Mouse (Mus musculus) testis, postnatal 14 days (tissue): Measurements from ENCODE around the gene Foxd1.

Experiments
- DNase-seq: peaks from one replicate; pipeline ENCODE4 v3.0.0; 2021; ENCODE audit warnings: low spot score

The Foxd1 gene

DNA sequence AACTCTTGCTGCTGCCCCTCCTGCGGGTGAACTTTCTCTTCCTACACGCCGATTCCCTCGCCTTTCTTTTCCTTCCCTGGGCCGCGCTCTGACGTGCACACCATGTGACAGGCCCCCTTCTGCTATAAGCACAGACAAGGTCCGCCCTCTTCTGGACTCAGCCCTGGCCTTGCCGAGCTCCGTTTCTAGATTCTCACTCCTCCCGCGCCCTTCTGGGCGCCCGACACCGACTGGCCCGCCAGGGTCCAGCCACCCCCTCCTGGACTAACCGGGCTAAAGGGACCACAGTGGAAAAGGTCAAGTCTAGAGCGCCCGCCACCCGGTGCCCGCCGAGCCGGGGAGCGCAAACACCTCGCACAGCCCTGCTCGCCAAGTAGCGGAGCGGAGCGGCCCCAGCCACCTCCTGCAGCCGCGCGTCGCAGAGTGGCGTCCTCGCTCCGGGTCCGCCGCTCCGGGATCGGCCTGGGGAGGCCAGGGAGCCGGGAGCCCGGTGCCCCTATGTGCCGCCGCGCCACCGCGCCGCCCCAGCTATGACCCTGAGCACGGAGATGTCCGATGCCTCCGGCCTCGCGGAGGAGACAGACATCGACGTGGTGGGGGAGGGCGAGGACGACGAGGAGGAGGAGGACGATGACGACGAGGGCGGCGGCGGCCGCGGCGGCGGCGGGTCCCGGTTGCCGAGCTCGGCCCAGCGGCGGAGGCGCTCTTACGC lies at the start of gene Foxd1:
Gene Foxd1, plus strand, starts transcription at position 153 of the 712 bp plus-strand sequence.
- DNase-seq: peak; percentile 39

DNA sequence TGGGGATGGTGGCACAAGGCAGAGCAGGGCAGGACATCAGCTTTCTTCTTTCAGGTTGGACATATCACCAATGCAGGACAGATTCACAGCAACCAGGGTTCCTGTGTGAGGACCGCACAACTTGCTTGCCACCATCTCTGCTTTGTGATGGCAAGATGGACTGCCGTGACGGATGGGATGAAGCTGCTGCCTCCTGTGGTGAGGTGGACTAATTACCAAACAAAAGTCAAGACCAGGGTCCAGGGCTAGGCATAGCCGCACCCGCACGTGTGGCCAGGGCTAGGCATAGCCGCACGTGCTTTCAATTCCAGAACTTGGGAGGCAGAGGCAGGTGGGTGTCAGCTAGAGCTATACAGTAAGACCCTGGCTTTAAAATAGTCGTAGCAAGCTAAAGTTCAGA lies 48.8 kb upstream of the Foxd1 start:
- DNase-seq: no peak

DNA sequence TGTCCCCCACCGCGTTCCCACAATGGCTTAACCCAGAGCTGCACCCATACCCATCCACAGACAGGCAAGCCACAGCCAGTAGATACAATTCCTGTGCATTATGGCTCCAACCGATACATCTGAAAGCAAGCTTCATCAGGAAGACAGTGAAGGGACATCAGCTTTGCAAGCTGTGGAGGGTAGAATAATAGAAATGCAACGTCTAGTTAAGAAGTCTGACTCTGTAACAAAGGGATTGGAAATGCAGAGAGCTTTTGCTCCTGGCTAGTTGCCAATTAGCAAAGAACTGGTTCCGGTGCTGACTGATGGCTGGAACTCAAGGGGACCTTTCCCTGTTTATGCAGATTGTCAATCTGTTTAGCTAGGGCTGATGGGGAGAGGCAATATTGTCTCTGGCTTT lies 47.6 kb upstream of the Foxd1 start:
- DNase-seq: no peak

DNA sequence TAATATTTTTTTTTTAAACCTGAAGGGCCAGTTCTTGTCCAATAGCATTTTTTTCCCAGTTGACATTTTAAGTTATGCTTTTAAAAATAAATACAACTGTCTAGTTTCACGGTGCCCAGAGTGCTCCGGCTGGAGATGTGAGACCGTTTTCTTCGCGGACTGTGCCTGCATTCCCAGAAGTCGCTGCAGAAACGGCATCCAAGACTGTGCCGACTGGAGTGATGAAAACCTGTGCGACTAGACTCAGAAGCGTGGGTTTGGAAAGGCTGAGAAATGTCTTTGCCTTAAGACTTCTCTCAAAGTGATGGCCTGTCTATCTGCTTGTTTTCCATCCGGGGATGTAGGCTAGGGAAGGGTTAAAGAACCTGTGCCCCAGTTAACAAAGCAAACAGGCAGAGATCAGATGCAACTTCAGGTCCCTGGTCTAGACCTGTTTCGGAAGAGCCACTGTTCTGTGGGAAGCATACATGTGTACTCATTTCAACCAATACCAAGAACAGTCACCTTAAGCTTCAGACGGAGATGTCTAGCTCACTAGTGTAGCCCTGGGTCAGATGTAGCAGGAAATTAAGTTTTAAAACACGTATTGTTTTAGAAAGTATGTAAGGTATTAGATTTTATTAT lies 47.1 kb upstream of the Foxd1 start:
- DNase-seq: no peak

DNA sequence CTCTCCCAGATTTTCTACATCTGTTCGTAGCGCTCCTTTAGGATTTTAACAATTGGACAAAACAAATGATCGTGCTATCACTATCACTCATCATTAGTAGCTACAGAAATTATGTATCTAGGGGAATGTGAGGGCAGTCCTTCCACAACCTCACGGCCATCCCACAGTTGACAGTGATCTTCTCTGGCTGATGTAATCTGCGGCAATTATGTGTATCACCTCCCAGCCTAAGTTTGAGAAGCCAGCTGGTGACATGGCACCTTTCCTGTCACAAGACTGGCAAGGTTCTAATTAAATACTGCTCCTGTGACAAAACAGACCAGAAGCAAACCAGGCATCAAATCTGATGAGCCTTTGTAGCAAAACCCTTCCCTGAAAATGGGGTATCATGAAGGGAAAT lies 46.0 kb upstream of the Foxd1 start:
- DNase-seq: no peak

DNA sequence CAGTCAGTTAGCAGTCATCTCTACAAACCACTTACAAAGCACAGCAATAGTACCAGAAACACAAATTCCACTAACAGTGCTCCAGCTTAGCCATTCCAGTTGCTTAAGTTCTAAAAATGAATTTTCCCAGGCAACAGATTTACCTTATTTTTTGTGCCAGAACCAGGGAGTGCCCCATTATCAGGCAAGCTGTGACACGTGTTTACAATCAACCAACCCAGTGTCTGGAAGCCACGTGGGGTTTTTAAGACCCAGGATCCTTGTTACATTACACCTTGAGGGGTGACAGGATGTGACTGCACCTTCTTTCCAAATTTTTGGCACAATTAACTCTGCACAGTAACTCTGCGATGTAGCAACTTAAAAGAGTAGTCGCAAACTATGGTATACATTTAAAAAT lies 45.3 kb upstream of the Foxd1 start:
- no peak for DNase-seq

DNA sequence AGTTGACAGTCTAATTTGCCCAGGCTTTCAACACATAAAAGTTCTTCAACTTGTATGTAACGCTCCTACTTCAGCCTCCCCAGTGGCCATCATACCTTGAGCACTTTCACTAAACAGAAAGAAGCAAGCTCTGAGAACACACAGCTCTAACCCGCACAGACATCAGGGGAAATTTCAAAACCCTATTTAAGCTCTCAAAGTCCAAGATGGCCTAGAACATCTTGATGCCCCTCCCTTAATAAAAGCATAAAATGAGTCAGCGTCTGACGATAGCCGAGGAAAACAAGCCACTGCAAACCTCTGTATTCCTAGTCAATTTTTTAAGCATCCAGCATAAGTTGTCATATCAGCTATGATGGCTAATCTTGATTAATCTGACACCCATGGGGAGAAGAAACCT lies 42.4 kb upstream of the Foxd1 start:
- DNase-seq: no peak

DNA sequence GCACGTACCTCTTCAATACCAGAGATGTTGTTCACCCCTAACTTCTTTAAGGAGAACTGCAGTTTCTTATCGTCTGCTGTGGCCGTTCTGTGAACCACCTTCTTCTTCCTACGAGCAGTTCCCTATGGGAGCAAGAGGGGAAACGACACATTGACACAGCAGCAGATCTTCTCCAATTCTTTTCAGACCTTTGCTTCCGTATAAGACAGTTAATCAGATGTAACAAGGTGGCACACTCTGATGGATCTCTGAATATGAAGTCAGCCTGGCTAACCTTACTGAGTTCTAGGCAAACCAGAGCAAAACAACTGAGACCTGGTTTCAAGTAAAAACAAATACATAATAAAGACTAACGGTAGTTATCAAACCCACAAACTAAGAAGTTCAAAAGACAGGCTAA lies 40.4 kb upstream of the Foxd1 start:
- no peak for DNase-seq

DNA sequence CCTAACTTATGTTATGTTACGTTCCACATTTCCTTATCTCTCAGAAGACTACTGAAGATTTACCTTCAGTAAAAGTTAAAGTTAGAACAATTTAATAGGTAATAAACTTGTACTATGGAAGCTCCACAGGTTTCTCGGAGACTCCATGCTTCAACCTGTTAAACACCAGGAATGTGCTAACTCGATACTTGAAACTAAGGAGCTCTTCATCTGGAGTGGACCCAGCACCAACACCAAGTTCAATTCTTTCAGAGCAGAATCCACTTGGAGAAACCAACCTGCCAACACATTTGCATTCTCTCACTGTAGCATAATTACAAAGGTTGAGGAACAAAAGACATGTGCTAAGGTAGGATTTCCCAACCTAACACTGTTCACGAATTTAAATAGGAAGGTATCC lies 38.9 kb upstream of the Foxd1 start:
- DNase-seq: no peak

DNA sequence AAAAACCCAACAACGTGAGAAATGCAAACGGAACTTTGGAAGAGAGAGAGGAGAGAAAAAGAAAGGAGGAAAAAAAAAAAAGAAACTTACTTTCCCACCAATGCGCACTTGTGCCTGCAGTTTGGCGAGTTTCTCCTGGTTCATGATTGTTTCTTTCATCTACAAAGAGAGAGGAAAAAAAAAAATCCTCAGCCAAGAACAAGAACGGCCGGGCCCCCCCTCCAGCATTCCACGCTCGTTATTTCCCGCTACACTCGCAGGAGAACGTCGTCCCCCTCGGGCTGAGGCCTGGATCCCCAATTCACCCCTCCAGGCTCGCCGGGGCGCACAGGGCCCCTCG lies 37.9 kb upstream of the Foxd1 start:
- no peak for DNase-seq

DNA sequence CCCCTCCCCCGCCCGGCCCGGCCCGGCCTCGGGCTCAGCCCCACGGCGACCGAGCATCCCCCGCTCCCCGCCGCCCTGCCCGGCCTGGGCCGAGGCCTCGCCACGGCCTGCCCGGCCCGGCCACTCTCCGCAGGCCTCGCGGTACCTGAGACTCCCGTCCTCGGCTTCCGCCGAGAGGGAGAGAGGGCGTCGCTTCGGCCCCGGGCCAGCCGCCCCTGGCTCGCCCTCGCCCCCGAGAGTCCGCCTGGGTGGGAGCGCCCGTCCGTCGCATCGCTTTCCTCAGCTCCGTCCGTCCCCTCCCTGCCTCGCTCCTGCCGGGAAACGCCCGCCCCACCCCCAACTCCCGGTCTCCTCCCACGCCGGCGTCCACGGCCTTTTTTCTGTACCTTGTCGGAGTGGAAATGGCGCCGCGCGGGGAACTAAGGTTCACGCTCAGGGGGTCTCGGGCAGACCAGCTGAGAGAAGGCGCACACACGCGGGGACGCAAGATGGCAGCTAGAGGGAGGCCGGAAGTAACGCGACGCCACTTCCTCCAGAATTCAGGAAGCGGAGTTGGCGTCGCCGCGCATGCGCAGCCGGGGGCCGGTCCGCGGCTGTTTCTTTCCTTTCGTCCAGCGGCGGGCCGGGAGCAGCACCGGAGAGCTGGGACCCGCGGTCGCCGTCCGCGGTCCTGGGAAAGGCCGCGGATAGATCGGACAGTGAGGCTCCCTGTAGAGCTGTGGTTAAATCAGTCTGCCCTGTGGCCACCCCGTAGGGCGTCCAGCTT lies 37.4 kb upstream of the Foxd1 start, which contains the start of gene Btf3:
Gene Btf3, minus strand, starts transcription at position 527 of the 766 bp plus-strand sequence.
- DNase-seq: peak; percentile 95

DNA sequence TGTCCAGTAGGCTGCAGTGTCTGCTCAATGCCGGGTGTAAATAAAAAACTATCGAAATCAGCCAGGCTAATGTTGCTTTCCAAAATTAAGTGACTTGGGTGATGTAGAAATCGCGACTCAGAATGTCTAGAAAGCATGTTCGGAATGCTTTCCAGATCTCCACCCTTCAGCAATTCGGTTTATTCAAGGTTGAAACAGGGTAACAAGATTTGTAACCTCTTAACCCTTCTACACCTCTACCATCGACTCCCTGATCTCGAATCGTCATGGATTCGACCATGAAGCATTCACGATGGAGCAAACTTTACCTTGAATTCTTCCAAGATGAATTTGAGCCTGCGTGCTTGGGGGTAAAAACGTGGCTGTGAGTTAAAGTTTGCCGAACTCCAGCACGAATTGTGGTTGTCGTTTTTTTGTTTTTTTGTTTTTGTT lies 36.8 kb upstream of the Foxd1 start:
- no peak for DNase-seq

DNA sequence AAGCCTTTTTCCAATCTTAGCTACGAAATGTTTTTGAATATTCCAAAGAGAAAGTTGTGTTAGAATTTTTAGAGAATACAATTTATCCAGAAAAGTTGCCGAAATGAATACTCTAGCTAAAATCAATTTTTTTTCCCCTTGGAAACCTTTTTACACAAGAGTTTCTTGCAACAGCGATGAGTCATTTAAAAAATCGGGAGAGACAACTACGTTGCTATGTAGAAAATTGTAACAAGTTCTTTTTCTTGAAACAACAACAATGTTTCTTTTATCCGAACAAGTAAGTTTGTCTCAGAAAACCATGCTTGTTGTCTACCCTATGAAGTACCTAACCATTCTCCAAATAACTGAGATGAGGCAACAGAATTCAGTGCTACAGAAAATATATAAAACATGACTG lies 36.1 kb upstream of the Foxd1 start:
- DNase-seq: no peak

DNA sequence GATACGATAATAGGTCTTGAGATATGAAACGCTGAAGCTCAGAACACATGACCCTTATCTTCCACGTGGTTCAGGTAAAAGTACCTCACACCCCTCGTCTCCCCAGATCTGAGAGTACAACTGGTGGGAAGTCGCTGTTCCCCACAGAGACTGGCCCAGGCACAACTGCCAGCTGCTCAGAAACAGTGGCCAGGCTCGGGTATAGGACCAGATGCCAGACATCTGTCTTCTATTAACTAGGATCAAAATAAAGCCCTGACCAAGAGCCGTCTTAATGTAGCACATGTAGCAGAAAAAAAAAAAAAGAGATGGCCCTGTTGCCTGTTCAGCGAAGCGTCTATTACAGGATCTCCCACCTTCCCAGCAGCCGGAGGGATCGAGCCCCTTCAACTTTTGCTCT lies 29.0 kb upstream of the Foxd1 start:
- no peak for DNase-seq

DNA sequence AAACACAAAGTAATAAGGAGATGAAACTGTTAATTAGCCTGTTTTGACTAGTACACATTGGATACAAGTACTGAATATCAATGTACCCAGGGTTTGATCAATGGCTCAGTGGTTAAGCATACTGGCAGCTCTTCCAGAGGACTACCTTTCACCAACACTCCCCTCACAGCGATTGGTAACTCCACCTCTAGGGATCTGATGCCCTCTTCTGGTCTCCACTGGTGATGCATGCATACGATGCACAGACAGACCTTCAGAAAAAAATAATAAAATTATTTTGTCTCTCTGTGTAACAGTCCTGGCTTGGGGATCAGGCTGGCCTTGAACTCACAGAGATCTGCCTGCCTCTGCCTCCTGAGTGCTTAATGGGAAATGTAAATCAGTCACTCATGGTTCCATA lies 21.9 kb upstream of the Foxd1 start:
- no peak for DNase-seq

DNA sequence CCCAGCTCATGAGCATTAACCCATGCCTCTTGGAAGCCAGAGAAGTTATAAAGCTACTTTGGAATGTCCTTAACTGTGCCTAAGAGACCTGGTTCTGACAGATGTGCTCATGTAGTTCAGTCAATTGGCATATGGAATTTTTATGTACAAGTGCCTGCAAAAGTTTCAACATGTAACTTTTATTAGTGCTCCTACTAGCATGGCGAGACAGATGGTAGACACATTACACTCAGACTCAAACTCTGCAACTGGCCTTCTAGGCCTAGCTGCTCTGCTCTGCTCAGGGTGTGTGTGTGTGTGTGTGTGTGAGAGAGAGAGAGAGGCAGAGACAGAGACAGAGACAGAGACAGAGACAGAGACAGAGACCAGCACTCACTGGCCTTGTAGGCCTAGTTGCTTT lies 17.8 kb upstream of the Foxd1 start:
- no peak for DNase-seq

DNA sequence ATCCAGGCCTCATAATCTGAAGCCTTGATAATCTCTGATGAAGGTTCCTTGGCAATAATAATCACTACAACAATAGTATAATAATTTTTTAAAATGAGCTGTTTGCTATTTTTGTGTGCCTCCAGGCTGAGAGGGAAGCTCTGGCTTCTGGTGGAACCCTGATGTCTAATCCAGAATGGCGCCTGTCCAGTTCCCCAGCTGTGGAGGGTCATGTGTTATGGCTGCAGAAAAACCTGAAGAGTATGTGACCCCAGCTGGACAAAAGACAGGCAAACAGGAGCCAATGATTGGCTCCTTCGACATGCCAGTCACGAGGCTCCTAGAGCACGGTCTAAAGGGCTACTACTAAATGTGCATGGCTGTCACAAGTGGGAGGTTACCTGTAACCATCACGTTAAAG lies 13.5 kb upstream of the Foxd1 start:
- no peak for DNase-seq

DNA sequence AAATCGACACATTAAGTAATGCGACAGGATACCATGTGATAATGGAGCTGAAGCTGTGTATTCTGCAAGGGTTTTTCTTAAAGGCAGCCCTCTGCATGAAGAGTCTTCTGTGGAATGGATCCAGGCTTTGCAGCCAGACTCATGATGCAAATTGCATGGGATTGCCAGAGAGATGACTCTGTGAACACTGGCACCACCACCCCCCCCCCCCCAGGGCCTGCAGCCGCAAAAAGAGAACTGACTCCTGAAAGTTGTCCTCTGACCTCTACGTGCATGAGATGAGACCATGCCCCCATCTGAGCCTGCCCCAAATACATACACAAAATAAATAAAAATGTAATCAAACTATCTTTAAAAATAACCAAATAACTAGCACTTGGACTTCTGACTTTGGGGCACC lies 4.6 kb upstream of the Foxd1 start:
- DNase-seq: no peak

DNA sequence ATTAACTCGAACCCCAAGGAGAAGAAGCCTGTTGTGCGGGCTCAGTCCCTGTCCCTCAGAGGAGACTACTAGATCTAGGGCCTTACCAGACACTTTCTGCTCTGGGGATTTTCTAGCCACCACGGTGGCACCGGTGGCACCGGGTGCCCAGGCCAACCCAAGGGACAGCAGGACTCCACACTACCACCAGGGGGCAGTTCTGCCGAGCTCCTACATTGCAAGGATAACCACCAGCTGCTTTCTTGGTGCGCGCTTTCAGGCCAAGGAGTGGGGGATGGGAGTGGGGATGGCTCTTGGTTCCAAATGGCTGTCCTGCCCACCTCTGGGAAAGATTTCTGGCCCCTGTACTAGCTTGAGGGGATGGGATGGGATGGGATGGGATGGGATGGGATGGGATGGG lies 2.5 kb upstream of the Foxd1 start:
- DNase-seq: no peak

DNA sequence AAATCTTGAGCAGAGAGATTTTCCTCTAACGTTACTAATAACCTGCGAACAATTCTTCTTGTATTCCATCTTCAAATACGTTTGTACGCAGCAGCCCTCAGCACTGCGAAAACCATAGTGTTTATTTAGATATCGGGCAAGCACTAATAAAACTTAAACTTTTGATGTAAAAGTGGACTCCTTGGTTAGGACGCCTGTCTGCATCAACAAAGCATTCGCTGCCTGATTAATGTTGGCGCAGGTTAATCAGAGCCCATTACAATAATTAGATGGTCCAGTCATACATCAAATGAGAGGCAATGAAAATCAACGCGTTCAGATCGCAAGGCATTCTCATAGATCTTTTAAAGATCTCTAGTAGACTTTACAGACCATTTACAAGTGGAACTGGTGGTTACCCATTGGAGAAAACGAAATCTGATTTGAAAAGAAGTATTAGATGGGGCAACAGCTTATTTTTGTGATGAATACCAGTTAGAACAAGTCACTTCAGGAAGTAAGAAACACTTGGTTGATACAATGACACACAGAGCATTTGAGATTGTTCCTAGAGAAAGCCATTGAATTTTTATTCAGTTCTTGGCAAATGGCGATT lies 1.6 kb upstream of the Foxd1 start:
- no peak for DNase-seq

DNA sequence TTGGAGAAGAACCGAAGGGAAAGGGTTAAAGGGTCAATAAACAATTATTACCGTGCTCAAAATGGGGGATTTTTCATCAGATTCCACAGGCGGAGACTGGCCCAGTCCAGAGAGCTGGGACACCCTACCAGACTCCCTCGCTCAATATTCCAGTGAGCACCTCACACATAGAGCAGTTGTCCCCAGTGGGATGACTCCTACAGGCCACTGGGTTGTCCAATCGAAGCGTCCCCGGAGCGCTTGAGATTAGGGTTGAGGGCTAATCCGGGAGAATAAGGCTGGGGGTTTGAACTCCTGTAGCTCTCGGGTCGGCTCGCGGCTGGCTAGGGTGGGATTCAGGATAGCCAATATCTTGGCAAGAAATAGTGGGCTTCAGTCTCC lies 343 bp upstream of the Foxd1 start:
- DNase-seq: no peak

DNA sequence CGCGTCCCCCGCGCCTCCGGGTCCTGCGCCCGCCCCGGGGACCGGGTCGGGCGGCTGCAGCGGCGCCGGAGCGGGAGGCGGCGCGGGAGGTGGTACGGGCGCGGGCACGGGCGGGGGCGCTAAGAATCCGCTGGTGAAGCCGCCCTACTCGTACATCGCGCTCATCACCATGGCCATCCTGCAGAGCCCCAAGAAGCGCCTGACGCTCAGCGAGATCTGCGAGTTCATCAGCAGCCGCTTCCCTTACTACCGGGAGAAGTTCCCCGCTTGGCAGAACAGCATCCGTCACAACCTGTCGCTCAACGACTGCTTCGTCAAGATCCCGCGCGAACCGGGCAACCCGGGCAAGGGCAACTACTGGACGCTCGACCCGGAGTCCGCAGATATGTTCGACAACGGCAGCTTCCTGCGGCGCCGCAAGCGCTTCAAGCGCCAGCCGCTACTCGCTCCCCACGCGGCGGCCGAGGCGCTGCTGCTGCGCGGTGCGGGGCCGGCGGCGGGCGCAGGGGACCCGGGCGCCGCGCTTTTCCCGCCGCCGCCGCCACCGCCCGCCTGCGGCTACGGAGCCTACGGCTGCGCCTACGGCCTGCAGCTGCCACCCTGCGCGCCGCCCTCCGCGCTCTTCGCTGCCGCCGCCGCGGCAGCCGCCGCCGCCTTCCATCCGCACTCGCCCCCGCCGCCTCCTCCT lies 973 bp downstream of the Foxd1 start:
- peak; percentile 32 for DNase-seq
